Mouse (Mus musculus): ENCODE results near the gene F3.

- TF ChIP-seq CTCF (conservative IDR thresholded peaks at IDR 0.05; ENCODE audit: insufficient read depth, insufficient read length, low read depth, low read length) (no peak), POLR2A (IDR thresholded peaks at IDR 0.05; ENCODE audit: low read depth, low read length) (no peak)
Measured at GRCm38 (mm10) chr3:121739489-121740213, 16.3 kb downstream of the F3 start.

All from kidney, adult 2 months (tissue).